1 mouse cellular context compared by ENCODE assay signal in the genomic region with DNA sequence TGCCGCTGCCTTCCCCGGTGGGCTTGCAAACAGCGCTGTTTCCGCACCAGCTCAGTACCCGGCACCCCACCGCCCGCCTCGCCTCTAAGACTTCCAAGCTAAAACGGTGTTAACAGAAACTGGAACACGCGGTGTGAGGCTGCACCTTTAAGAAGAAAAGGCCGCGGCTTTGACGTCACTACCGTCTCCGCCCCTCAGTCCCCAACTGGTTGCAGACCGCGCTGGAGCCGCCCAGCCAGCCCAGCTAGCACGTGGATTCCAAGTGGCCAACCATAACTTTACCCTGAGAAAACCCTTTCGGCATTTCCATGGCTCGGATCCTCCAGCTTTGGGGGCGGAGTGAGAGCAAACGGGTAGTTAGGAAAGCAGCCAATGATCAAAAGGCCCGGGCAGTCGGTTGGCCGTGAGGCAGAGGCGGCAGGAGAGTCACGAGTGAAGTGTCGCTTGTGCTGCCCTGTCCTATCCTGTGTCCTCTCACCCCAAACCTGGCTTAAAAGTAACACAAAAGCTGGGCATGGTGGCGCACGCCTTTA.
A peak's percentile ranks its signal among the peaks of the same experiment; 100 is the strongest.
TF ChIP-seq lines count a peak whose summit lies in the region.

No protein-coding gene starts in this region.

TF ChIP-seq in CH12.LX, 34 proteins besides CTCF, POLR2A, EP300 and RAD21:
- TF ChIP-seq MEF2A (IDR thresholded peaks at IDR 0.05; ENCODE audit: borderline replicate concordance, low read depth, low read length) = peak; percentile 87
- TF ChIP-seq MAZ (IDR thresholded peaks at IDR 0.05; ENCODE audit: low read depth, low read length) = peak; percentile 82
- TF ChIP-seq NRF1 (IDR thresholded peaks at IDR 0.05; ENCODE audit: low read depth, low read length) = no peak; the same call in 1 of the 2 replicates
- TF ChIP-seq UBTF (IDR thresholded peaks at IDR 0.05; ENCODE audit: low read depth, low read length) = peak; percentile 67; the same call in 1 of the 2 replicates
- peak; percentile 99 for TF ChIP-seq MAX (IDR thresholded peaks at IDR 0.05; ENCODE audit: low read length)
- TF ChIP-seq E2F4 (IDR thresholded peaks at IDR 0.05; ENCODE audit: insufficient replicate concordance, low read depth, low read length) = 0 out of 2 replicates have a peak, but pooled peaks have one; percentile 81
- TF ChIP-seq MAFK (IDR thresholded peaks at IDR 0.05; ENCODE audit: insufficient replicate concordance, low read length) = 0 out of 2 replicates have a peak, but pooled peaks have one; percentile 28
- TF ChIP-seq POLR2AphosphoS2 (IDR thresholded peaks at IDR 0.05; ENCODE audit: low read depth, low read length) = peak; percentile 96
- no peak; the same call in 1 of the 2 replicates for TF ChIP-seq GABPA (IDR thresholded peaks at IDR 0.05; ENCODE audit: insufficient replicate concordance, low read depth, low read length)
- TF ChIP-seq ZC3H11A (IDR thresholded peaks at IDR 0.05; ENCODE audit: low read depth, low read length) = no peak
- TF ChIP-seq USF2 (conservative IDR thresholded peaks at IDR 0.05; ENCODE audit: low read depth, low read length) = no peak; the same call in 1 of the 2 replicates
- TF ChIP-seq CHD2 (IDR thresholded peaks at IDR 0.05; ENCODE audit: low read length) = peak; percentile 72
- peak; percentile 97 for TF ChIP-seq NELFE (IDR thresholded peaks at IDR 0.05; ENCODE audit: low read depth, low read length)
- TF ChIP-seq JUND (conservative IDR thresholded peaks at IDR 0.05; ENCODE audit: low read depth, low read length) = 0 out of 2 replicates have a peak, but pooled peaks have one; percentile 14
- no peak for TF ChIP-seq RCOR1 (conservative IDR thresholded peaks at IDR 0.05; ENCODE audit: low read depth, low read length)
- peak; percentile 100 for TF ChIP-seq MYC (IDR thresholded peaks at IDR 0.05; ENCODE audit: low read depth, low read length)
- no peak for TF ChIP-seq ZKSCAN1 (IDR thresholded peaks at IDR 0.05; ENCODE audit: borderline replicate concordance, low read depth, low read length)
- peak; percentile 77; the same call in 1 of the 2 replicates for TF ChIP-seq KAT2A (IDR thresholded peaks at IDR 0.05; ENCODE audit: insufficient replicate concordance, low read length)
- TF ChIP-seq CHD1 (IDR thresholded peaks at IDR 0.05; ENCODE audit: low read depth, low read length) = 0 out of 2 replicates have a peak, but pooled peaks have one; percentile 17
- peak; percentile 78 for TF ChIP-seq USF1 (IDR thresholded peaks at IDR 0.05; ENCODE audit: low read depth, low read length)
- no peak for TF ChIP-seq PAX5 (IDR thresholded peaks at IDR 0.05; ENCODE audit: low read length)
- TF ChIP-seq ETS1 (conservative IDR thresholded peaks at IDR 0.05; ENCODE audit: low read depth, low read length) = peak; percentile 75
- peak; percentile 33; the same call in 1 of the 2 replicates for TF ChIP-seq SMC3 (IDR thresholded peaks at IDR 0.05; ENCODE audit: low read depth, low read length)
- peak; percentile 99 for TF ChIP-seq BHLHE40 (IDR thresholded peaks at IDR 0.05; ENCODE audit: low read depth, low read length)
- TF ChIP-seq ELF1 (IDR thresholded peaks at IDR 0.05; ENCODE audit: low read depth, low read length) = peak; percentile 75; the same call in 1 of the 2 replicates
- TF ChIP-seq JUN (IDR thresholded peaks at IDR 0.05; ENCODE audit: insufficient read depth, low read depth, low read length) = no peak
- peak; percentile 100 for TF ChIP-seq TCF12 (IDR thresholded peaks at IDR 0.05; ENCODE audit: low read depth, low read length)
- peak; percentile 98 for TF ChIP-seq ZMIZ1 (IDR thresholded peaks at IDR 0.05; ENCODE audit: low read depth, low read length)
- TF ChIP-seq MXI1 (IDR thresholded peaks at IDR 0.05; ENCODE audit: low read depth, low read length) = peak; percentile 98
- TF ChIP-seq SIN3A (IDR thresholded peaks at IDR 0.05; ENCODE audit: low read length) = peak; percentile 100
- peak; percentile 98 for TF ChIP-seq TBP (conservative IDR thresholded peaks at IDR 0.05; ENCODE audit: low read depth, low read length)
- TF ChIP-seq IRF4 (IDR thresholded peaks at IDR 0.05; ENCODE audit: low read depth, low read length) = peak; percentile 81
- peak; percentile 81 for TF ChIP-seq HCFC1 (IDR thresholded peaks at IDR 0.05; ENCODE audit: low read depth, low read length)
- peak; percentile 65 for TF ChIP-seq ZNF384 (IDR thresholded peaks at IDR 0.05; ENCODE audit: low read depth, low read length)
